Mouse (Mus musculus): ENCODE data around the gene Nckap1. TPM values are rescaled to one million over a fixed set of nuclear protein-coding genes. Genes with fewer than 3 reads are reported as not detected.
"Not testable (repeated sequence)": the region's sequence is repeated elsewhere in the genome, so short reads cannot be mapped to it uniquely, and the experiment has no call there.

Nckap1 gene
- polyA plus RNA-seq, 1 experiment from 2014 or later: 95.0 TPM

GRCm38 (mm10) chr2:80537156-80537555 lies 44.0 kb downstream of the Nckap1 start:
- Histone ChIP-seq H3K9me3 (ENCODE audit: control insufficient read depth, low read length) (no peaks in the 10 kb centered on the region), H3K36me3 (ENCODE audit: control insufficient read depth, insufficient read depth, low read length) (peaks cover 40% of the 10 kb centered on the region), H3K27me3 (ENCODE audit: control insufficient read depth, insufficient read depth, low read length) (no peaks in the 10 kb centered on the region), H3K4me2 (ENCODE audit: low read depth, low read length) (no peak overlapping the region), H3K27ac (ENCODE audit: low read depth, low read length) (no peak overlapping the region), H3K4me3 (ENCODE audit: low read depth, low read length) (no peak overlapping the region), H3K9ac (replicated peaks; ENCODE audit: low read depth, low read length) (no peak overlapping the region), H3K4me1 (ENCODE audit: control insufficient read depth, insufficient read depth, low read length) (no peaks in the 10 kb centered on the region)
- 67% methylated on average over 3 of the region's 3 CpGs for WGBS
- ATAC-seq (ENCODE audit: low read depth): no peak

DNA sequence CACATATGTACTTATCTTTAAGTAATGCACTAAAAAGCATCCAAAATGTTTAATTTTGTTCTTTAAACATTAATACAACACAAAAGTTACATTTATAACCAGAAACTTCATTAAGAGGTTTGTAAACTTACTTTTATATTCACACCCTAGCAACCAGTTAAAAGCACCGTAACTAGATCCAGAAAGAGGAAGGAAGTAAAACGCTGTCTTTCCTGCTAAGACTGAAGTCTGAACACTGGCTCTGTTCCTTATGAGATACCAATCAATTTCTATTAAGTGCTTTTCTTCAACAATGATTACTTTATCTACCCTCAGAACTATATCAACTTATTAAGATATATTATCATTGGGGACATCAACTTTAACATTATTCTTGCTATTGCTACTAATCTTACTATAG lies 44.6 kb downstream of the Nckap1 start:
- Histone ChIP-seq H3K9me3 (ENCODE audit: control insufficient read depth, low read length) (no peaks in the 10 kb centered on the region), H3K4me1 (ENCODE audit: control insufficient read depth, insufficient read depth, low read length) (no peaks in the 10 kb centered on the region), H3K27ac (ENCODE audit: low read depth, low read length) (no peak overlapping the region), H3K36me3 (ENCODE audit: control insufficient read depth, insufficient read depth, low read length) (peaks cover 40% of the 10 kb centered on the region), H3K27me3 (ENCODE audit: control insufficient read depth, insufficient read depth, low read length) (no peaks in the 10 kb centered on the region), H3K4me3 (ENCODE audit: low read depth, low read length) (no peak overlapping the region), H3K4me2 (ENCODE audit: low read depth, low read length) (no peak overlapping the region), H3K9ac (replicated peaks; ENCODE audit: low read depth, low read length) (no peak overlapping the region)
- ATAC-seq (ENCODE audit: low read depth): no peak
- 96% methylated on average over 2 of the region's 2 CpGs for WGBS

DNA sequence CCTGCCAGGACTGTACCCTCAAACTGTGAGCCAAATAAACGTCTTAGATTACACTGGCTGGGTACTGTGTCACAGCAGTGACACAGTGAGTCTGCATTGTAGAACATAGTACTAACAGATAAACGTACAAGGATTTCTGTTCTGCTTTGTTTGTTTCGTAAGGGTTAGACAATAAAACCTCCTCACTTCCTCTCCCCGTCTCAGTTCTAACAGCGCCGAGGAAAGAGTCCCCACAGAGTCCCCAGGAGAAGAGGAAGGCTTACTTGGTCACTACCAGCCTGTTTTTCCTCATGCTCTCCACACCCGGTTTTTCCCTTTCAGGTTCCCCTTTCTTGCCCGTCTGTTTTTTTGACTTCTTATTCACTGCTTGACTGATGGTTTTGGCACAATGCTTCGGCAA lies 56.9 kb downstream of the Nckap1 start:
- Histone ChIP-seq H3K9me3 (ENCODE audit: control insufficient read depth, low read length) (no peaks in the 10 kb centered on the region), H3K4me1 (ENCODE audit: control insufficient read depth, insufficient read depth, low read length) (no peaks in the 10 kb centered on the region), H3K4me3 (ENCODE audit: low read depth, low read length) (no peak overlapping the region), H3K27me3 (ENCODE audit: control insufficient read depth, insufficient read depth, low read length) (no peaks in the 10 kb centered on the region), H3K27ac (ENCODE audit: low read depth, low read length) (no peak overlapping the region), H3K4me2 (ENCODE audit: low read depth, low read length) (no peak overlapping the region), H3K9ac (replicated peaks; ENCODE audit: low read depth, low read length) (no peak overlapping the region), H3K36me3 (ENCODE audit: control insufficient read depth, insufficient read depth, low read length) (peaks cover 43% of the 10 kb centered on the region)
- WGBS: 92% methylated on average over 9 of the region's 9 CpGs
- ATAC-seq (ENCODE audit: low read depth): no peak

DNA sequence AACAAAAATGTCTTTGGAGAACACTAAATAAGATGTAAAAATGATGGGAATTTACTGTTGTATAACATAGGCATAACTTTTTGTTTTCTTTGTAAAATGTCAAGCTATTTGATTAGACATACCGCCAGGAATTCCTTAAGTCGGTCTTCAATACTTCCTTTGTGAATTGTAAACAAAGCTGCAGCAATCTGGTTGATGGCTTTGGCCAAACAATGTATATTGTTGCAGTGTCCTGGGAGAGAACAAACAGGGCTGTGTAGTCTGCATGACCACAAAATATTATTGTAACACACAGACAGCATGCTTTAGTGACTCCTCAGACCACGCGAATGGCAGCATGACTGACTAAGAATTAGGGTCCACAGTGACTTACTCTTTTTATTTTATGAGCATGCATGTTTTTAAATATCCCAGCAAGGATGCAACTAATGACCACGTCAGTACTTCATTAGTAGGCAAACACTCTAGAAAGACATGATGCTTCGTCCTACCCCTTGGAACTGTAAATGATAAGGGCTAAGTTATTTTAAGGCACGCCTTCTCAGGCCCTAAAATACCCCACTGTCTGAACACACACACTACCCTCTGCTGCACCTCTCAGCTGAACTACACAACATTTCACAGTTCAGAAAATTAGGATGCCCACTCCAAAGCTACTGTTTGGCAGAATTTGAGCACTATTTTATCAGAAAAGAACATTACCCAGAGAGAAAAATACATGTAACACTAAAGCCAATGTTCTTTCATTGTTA lies 75.0 kb downstream of the Nckap1 start:
- H3K36me3 ChIP-seq (ENCODE audit: control insufficient read depth, insufficient read depth, low read length): peaks cover 50% of the 10 kb centered on the region
- WGBS: 65% methylated on average over 7 of the region's 7 CpGs

DNA sequence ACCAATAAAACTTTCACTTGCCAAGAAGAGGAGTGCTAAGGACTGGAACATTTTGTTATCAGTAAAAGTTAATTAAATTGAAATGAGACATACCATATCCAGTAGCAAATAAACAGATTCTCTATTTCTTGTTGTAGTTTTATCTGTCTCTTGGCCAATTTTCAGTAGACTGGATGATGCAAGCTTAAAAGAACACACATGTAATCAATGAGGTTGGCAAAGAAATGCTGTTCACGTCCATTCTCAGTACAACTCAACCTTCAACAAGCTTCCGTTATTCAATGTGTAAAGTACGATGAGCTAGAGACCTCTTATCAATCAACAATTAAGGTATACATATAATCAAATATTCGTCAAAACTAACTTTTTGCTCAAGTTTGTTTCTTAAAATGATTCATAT lies 79.0 kb downstream of the Nckap1 start:
- H3K27ac ChIP-seq (ENCODE audit: low read depth, low read length): no peak overlapping the region
- no peak overlapping the region for H3K9ac ChIP-seq (replicated peaks; ENCODE audit: low read depth, low read length)
- H3K4me1 ChIP-seq (ENCODE audit: control insufficient read depth, insufficient read depth, low read length): no peaks in the 10 kb centered on the region
- H3K36me3 ChIP-seq (ENCODE audit: control insufficient read depth, insufficient read depth, low read length): peaks cover 37% of the 10 kb centered on the region
- no peak overlapping the region for H3K4me2 ChIP-seq (ENCODE audit: low read depth, low read length)
- no peak overlapping the region for H3K4me3 ChIP-seq (ENCODE audit: low read depth, low read length)
- no peaks in the 10 kb centered on the region for H3K27me3 ChIP-seq (ENCODE audit: control insufficient read depth, insufficient read depth, low read length)
- no peak for ATAC-seq (ENCODE audit: low read depth)
- H3K9me3 ChIP-seq (ENCODE audit: control insufficient read depth, low read length): no peaks in the 10 kb centered on the region
- 94% methylated on average over 4 of the region's 4 CpGs for WGBS

More for the DNA sequence above, 75.0 kb downstream of the Nckap1 start:
- H3K9ac ChIP-seq (replicated peaks; ENCODE audit: low read depth, low read length): no peak overlapping the region
- no peak overlapping the region for H3K4me3 ChIP-seq (ENCODE audit: low read depth, low read length)
- no peaks in the 10 kb centered on the region for H3K4me1 ChIP-seq (ENCODE audit: control insufficient read depth, insufficient read depth, low read length)
- H3K27me3 ChIP-seq (ENCODE audit: control insufficient read depth, insufficient read depth, low read length): no peaks in the 10 kb centered on the region
- H3K4me2 ChIP-seq (ENCODE audit: low read depth, low read length): no peak overlapping the region
- no peak for ATAC-seq (ENCODE audit: low read depth)
- H3K27ac ChIP-seq (ENCODE audit: low read depth, low read length): no peak overlapping the region
- H3K9me3 ChIP-seq (ENCODE audit: control insufficient read depth, low read length): no peaks in the 10 kb centered on the region

- H3K4me2 ChIP-seq (ENCODE audit: low read depth, low read length); H3K27ac ChIP-seq (ENCODE audit: low read depth, low read length); H3K9ac ChIP-seq (replicated peaks; ENCODE audit: low read depth, low read length); H3K36me3 ChIP-seq (ENCODE audit: control insufficient read depth, insufficient read depth, low read length); H3K4me3 ChIP-seq (ENCODE audit: low read depth, low read length); H3K27me3 ChIP-seq (ENCODE audit: control insufficient read depth, insufficient read depth, low read length); H3K4me1 ChIP-seq (ENCODE audit: control insufficient read depth, insufficient read depth, low read length); H3K9me3 ChIP-seq (ENCODE audit: control insufficient read depth, low read length): not testable (repeated sequence)
- WGBS: 48% methylated on average over 7 of the region's 7 CpGs
- peak; percentile 69 for ATAC-seq (ENCODE audit: low read depth)
Observed at GRCm38 (mm10) chr2:80495304-80495703, 85.9 kb downstream of the Nckap1 start.

- no peak overlapping the region for H3K9ac ChIP-seq (replicated peaks; ENCODE audit: low read depth, low read length)
- H3K4me1 ChIP-seq (ENCODE audit: control insufficient read depth, insufficient read depth, low read length): no peaks in the 10 kb centered on the region
- no peak overlapping the region for H3K27ac ChIP-seq (ENCODE audit: low read depth, low read length)
- no peaks in the 10 kb centered on the region for H3K9me3 ChIP-seq (ENCODE audit: control insufficient read depth, low read length)
- no peak overlapping the region for H3K4me3 ChIP-seq (ENCODE audit: low read depth, low read length)
- ATAC-seq (ENCODE audit: low read depth): no peak
- WGBS: 87% methylated on average over 5 of the region's 5 CpGs
- no peaks in the 10 kb centered on the region for H3K36me3 ChIP-seq (ENCODE audit: control insufficient read depth, insufficient read depth, low read length)
- H3K4me2 ChIP-seq (ENCODE audit: low read depth, low read length): no peak overlapping the region
- H3K27me3 ChIP-seq (ENCODE audit: control insufficient read depth, insufficient read depth, low read length): no peaks in the 10 kb centered on the region
Observed at GRCm38 (mm10) chr2:80486851-80487250, 94.3 kb downstream of the Nckap1 start.

- no peak for ATAC-seq (ENCODE audit: low read depth)
- Histone ChIP-seq H3K4me1 (ENCODE audit: control insufficient read depth, insufficient read depth, low read length) (no peaks in the 10 kb centered on the region), H3K27ac (ENCODE audit: low read depth, low read length) (no peak overlapping the region), H3K27me3 (ENCODE audit: control insufficient read depth, insufficient read depth, low read length) (no peaks in the 10 kb centered on the region), H3K4me2 (ENCODE audit: low read depth, low read length) (no peak overlapping the region), H3K9ac (replicated peaks; ENCODE audit: low read depth, low read length) (no peak overlapping the region), H3K9me3 (ENCODE audit: control insufficient read depth, low read length) (no peaks in the 10 kb centered on the region), H3K36me3 (ENCODE audit: control insufficient read depth, insufficient read depth, low read length) (no peaks in the 10 kb centered on the region), H3K4me3 (ENCODE audit: low read depth, low read length) (no peak overlapping the region)
- 94% methylated on average over 5 of the region's 5 CpGs for WGBS
Observed at GRCm38 (mm10) chr2:80484951-80485350, 96.2 kb downstream of the Nckap1 start.

GRCm38 (mm10) chr2:80475831-80476230 lies 105.3 kb downstream of the Nckap1 start:
- Histone ChIP-seq H3K9me3 (ENCODE audit: control insufficient read depth, low read length) (no peaks in the 10 kb centered on the region), H3K4me2 (ENCODE audit: low read depth, low read length) (no peak overlapping the region), H3K4me1 (ENCODE audit: control insufficient read depth, insufficient read depth, low read length) (no peaks in the 10 kb centered on the region), H3K27me3 (ENCODE audit: control insufficient read depth, insufficient read depth, low read length) (no peaks in the 10 kb centered on the region), H3K36me3 (ENCODE audit: control insufficient read depth, insufficient read depth, low read length) (no peaks in the 10 kb centered on the region), H3K9ac (replicated peaks; ENCODE audit: low read depth, low read length) (no peak overlapping the region), H3K4me3 (ENCODE audit: low read depth, low read length) (no peak overlapping the region), H3K27ac (ENCODE audit: low read depth, low read length) (no peak overlapping the region)
- ATAC-seq (ENCODE audit: low read depth): no peak
- WGBS: 19% methylated on average over 1 of the region's 1 CpGs
